Mouse (Mus musculus): ENCODE results near the gene Pck1.

- TF ChIP-seq CTCF (IDR thresholded peaks at IDR 0.05; ENCODE audit: low read depth) (peak; percentile 26; the same call in 1 of the 2 replicates), EP300 (IDR thresholded peaks at IDR 0.05; ENCODE audit: low read depth) (no peak)
These were observed 28.7 kb upstream of the Pck1 start for GRCm38 (mm10) chr2:173124022-173124735.

Measured in liver, embryonic 14.5 days (tissue).